Mouse (Mus musculus): ENCODE results near the gene Ubap2l.

DNA sequence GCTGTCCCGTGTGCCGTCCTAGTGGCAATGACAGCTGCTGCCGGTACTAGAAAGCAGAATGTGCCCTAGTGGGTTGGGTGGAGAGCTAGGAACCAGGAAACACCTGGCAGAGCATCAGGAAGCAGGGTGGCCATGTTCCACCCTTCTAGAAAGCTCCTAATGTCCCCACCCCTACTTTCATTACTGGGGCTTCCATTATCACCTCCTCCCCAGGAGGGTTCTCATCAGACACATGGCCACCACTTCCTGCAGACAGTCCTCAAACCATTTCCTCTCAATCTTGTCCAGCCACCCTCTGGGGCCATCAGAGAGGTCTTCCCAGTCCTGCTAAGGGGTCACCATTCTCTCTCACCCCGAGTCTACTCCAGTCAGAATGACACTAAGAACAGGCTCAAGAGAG is 91.0 kb downstream of the Ubap2l start:
- TF ChIP-seq POLR2A (IDR thresholded peaks at IDR 0.05; ENCODE audit: control insufficient read depth, extremely low read depth, insufficient read depth, low read length, poor library complexity) = no peak
- TF ChIP-seq CTCF (IDR thresholded peaks at IDR 0.05; ENCODE audit: borderline replicate concordance, control insufficient read depth, extremely low read depth, insufficient read depth, low read length, poor library complexity) = no peak
